Mouse (Mus musculus): ENCODE measurements around the gene Sv2b.
"Not testable (repeated sequence)": the region's sequence is repeated elsewhere in the genome, so short reads cannot be mapped to it uniquely, and the experiment has no call there.

Gene Sv2b

GRCm38 (mm10) chr7:75308457-75309312, at the start of gene Sv2b:
Gene Sv2b, minus strand, starts transcription at chr7:75309262.
- DNase-seq, result peak; percentile 18 to 33

- DNase-seq, result no peak
Observed at GRCm38 (mm10) chr7:75358284-75358851, 49.3 kb upstream of the Sv2b start.

GRCm38 (mm10) chr7:75355521-75355920, 46.5 kb upstream of the Sv2b start:
- DNase-seq, result no peak

- no peak for DNase-seq
Observed at GRCm38 (mm10) chr7:75352777-75353374, 43.8 kb upstream of the Sv2b start.

GRCm38 (mm10) chr7:75350172-75350571, 41.1 kb upstream of the Sv2b start:
- no peak for DNase-seq

- no peak for DNase-seq
Observed at GRCm38 (mm10) chr7:75332311-75332710, 23.2 kb upstream of the Sv2b start.

GRCm38 (mm10) chr7:75329740-75330142, 20.7 kb upstream of the Sv2b start:
- no peak for DNase-seq

- DNase-seq, result no peak
Observed at GRCm38 (mm10) chr7:75328721-75329362, 19.8 kb upstream of the Sv2b start.

GRCm38 (mm10) chr7:75325273-75325672, 16.2 kb upstream of the Sv2b start:
- peak in 1 of 2 experiments; percentile 27 for DNase-seq

- not testable (repeated sequence) for DNase-seq
Observed at GRCm38 (mm10) chr7:75322742-75323141, 13.7 kb upstream of the Sv2b start.

GRCm38 (mm10) chr7:75320009-75320408, 10.9 kb upstream of the Sv2b start:
- DNase-seq, result no peak

GRCm38 (mm10) chr7:75318320-75318719, 9.3 kb upstream of the Sv2b start:
- peak; percentile 56 for DNase-seq

- DNase-seq, result no peak
Observed at GRCm38 (mm10) chr7:75314873-75315272, 5.8 kb upstream of the Sv2b start.

- DNase-seq, result no peak
Observed at GRCm38 (mm10) chr7:75309570-75309969, 508 bp upstream of the Sv2b start.

GRCm38 (mm10) chr7:75308140-75308456, 964 bp downstream of the Sv2b start:
- no peak for DNase-seq

GRCm38 (mm10) chr7:75307570-75308087, 1.4 kb downstream of the Sv2b start:
- no peak for DNase-seq

- DNase-seq, result no peak
Observed at GRCm38 (mm10) chr7:75305901-75306465, 3.1 kb downstream of the Sv2b start.

GRCm38 (mm10) chr7:75302523-75303215, 6.4 kb downstream of the Sv2b start:
- DNase-seq, result no peak

- no peak for DNase-seq
Observed at GRCm38 (mm10) chr7:75299245-75299644, 9.8 kb downstream of the Sv2b start.

GRCm38 (mm10) chr7:75296688-75297119, 12.4 kb downstream of the Sv2b start:
- DNase-seq, result no peak

GRCm38 (mm10) chr7:75295228-75295865, 13.7 kb downstream of the Sv2b start:
- DNase-seq, result no peak

- no peak for DNase-seq
Observed at GRCm38 (mm10) chr7:75292246-75292645, 16.8 kb downstream of the Sv2b start.

All from B cell, adult 2 months (primary cell).